Mouse (Mus musculus) forebrain, postnatal 0 days (tissue): ENCODE data around the gene Nfasc. TPM values are rescaled to one million over a fixed set of nuclear protein-coding genes. Genes with fewer than 3 reads are reported as not detected.

Experiments used
- ATAC-seq: fragments of 200-750 bp; cut with Nextera tagmentation; 2 replicates; pipeline ENCODE4 v1.8.0; 2017; ENCODE audit warnings: mild to moderate bottlenecking, moderate library complexity
- DNase-seq: peaks from one replicate; pipeline ENCODE4 v3.0.0-alpha.2; 2015
- H3K27ac ChIP-seq: fragments of 300-500 bp; sonication (generic); 2 replicates; pipeline ENCODE4 v1.5.1; 2014; ENCODE audit warnings: low read depth, mild to moderate bottlenecking, antibody characterized with exemption, low read length, moderate library complexity, mixed read lengths
- H3K27me3 ChIP-seq: fragments of 300-500 bp; sonication (generic); 2 replicates; pipeline ENCODE4 v1.6.1; 2014; ENCODE audit warnings: mild to moderate bottlenecking, low read length, mixed read lengths; ENCODE audit not compliant: insufficient read depth
- H3K36me3 ChIP-seq: fragments of 300-500 bp; sonication (generic); 2 replicates; pipeline ENCODE4 v1.6.1; 2014; ENCODE audit warnings: mild to moderate bottlenecking, moderate library complexity; ENCODE audit not compliant: insufficient read depth
- H3K4me1 ChIP-seq: fragments of 300-500 bp; sonication (generic); 2 replicates; pipeline ENCODE4 v1.6.1; 2014; ENCODE audit warnings: antibody characterized with exemption; ENCODE audit not compliant: insufficient read depth
- H3K4me2 ChIP-seq: fragments of 300-500 bp; sonication (generic); 2 replicates; pipeline ENCODE4 v1.6.1; 2014; ENCODE audit warnings: low read depth, mild to moderate bottlenecking, moderate library complexity
- H3K4me3 ChIP-seq: fragments of 300-500 bp; sonication (generic); 2 replicates; pipeline ENCODE4 v1.5.1; 2014; ENCODE audit warnings: low read depth, low read length, mixed read lengths
- H3K9ac ChIP-seq: fragments of 300-500 bp; sonication (generic); 2 replicates; pipeline ENCODE4 v1.6.1; 2014; ENCODE audit warnings: mild to moderate bottlenecking
- H3K9me3 ChIP-seq: fragments of 300-500 bp; sonication (generic); 2 replicates; pipeline ENCODE4 v1.6.1; 2016; ENCODE audit warnings: low read length
- CTCF ChIP-seq: sonication (generic); IDR thresholded peaks from 2 replicates; pipeline ENCODE4 v1.5.1; 2016; ENCODE audit warnings: antibody characterized with exemption, control low read depth, low read depth
- WGBS: fragments of 180-500 bp; shearing (Covaris S2); extraction: QIAGEN DNeasy Blood & Tissue Kit; methylation state at CpG from one replicate; pipeline ENCODE4 v1.1.7; 2014; 5-methylcytosine and 5-hydroxymethylcytosine counted together
- polyA plus RNA-seq: library from polyadenylated mRNA; unstranded; fragments of >200 nt; fragmentation: Nextera tagmentation; extraction: Ambion mirVana; gene quantifications from 2 replicates; pipeline ENCODE4 v1.2.1, GENCODE M21; 2015
- total RNA-seq: library from RNA; depleted of rRNA; stranded (reverse); fragments of >200 nt; gene quantifications from 2 replicates; pipeline ENCODE4 v1.2.3, GENCODE M21; 2014

The Nfasc gene
- total and polyA plus RNA-seq, 2 experiments from 2014 or later = 32.7 to 55.2 TPM

DNA sequence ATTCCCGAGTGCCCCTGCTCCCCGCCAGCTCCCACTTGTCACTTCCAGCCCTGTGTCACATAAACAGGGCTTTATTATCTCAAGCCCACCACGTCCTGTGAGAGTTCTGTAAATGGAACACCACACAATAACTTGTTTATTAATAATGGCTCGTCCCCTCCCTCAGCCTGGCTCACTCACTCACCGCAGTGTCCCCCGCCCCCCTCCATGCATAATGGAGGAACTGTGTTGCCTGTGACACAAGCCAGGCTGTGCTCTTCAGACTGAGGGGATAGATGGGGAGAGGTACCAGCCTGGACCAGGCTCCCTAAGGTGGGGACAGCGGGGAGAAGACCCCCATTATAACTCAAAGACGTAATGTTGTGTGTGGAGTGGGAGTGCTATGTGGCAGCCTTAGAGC is 34.3 kb downstream of the Nfasc start:
- DNase-seq (no peak), ATAC-seq (peak; percentile 42; the same call in 1 of the 2 replicates)
- Histone ChIP-seq H3K4me1 (peaks cover 9% of the 10 kb centered on the region), H3K9me3 (no peaks in the 10 kb centered on the region), H3K9ac (no peak overlapping the region), H3K36me3 (0 out of 2 replicates have a peak, but pooled peaks cover 3% of the 10 kb centered on the region), H3K27me3 (no peaks in the 10 kb centered on the region), H3K4me3 (no peak overlapping the region), H3K4me2 (no peak overlapping the region), H3K27ac (no peak overlapping the region)
- 49% methylated on average over 8 of the region's 8 CpGs for WGBS
- no peak for TF ChIP-seq CTCF

DNA sequence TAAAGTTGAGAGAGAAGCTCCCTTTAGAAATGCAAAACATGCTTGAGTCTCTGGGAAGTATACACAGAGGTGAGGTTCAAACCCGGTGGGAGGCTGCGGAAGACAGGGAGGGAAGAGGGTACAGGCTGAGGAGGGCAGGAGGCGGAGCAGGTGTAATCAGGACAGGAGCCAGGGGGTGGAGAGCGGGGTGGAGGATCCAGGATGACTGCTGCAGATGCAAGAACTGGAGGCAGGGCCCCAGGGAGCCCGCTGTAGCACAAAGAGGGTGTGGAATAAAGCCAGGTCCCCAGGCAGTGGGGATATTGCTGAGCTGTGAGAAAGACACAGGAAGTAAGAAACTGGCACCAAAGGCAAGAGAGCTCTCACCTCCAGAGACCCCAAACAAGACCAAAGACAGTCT is 38.1 kb downstream of the Nfasc start:
- H3K4me2 ChIP-seq = no peak overlapping the region
- no peak for TF ChIP-seq CTCF
- no peaks in the 10 kb centered on the region for H3K27me3 ChIP-seq
- H3K27ac ChIP-seq = no peak overlapping the region
- 28% methylated on average over 5 of the region's 5 CpGs for WGBS
- no peaks in the 10 kb centered on the region for H3K9me3 ChIP-seq
- peaks cover 4% of the 10 kb centered on the region; the same call in 1 of the 2 replicates for H3K4me1 ChIP-seq
- H3K4me3 ChIP-seq = no peak overlapping the region
- DNase-seq = no peak
- 0 out of 2 replicates have a peak, but pooled peaks cover 3% of the 10 kb centered on the region for H3K36me3 ChIP-seq
- H3K9ac ChIP-seq = no peak overlapping the region
- no peak for ATAC-seq

DNA sequence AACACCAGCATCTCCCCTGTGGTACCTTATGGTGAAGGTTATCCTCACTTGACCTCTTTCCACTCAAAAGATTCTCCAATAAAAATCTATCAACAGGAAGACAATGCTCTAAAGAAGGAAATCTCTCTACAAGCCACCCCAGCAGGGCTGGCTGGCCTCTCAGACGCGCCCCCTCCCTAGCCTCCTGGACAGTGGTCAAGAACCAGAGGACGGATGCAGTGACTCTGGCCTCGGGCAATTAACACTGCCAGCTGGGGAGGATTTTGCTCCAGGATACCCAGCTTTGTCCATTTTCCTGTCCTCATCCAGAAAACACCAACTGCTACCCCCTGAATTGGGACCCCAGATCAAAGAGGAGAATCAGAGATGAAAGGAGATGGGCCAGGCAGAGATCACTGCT is 44.7 kb downstream of the Nfasc start:
- ATAC-seq (no peak), DNase-seq (no peak)
- Histone ChIP-seq H3K4me2 (no peak overlapping the region), H3K27me3 (no peaks in the 10 kb centered on the region), H3K4me3 (no peak overlapping the region), H3K36me3 (no peaks in the 10 kb centered on the region; the same call in 1 of the 2 replicates), H3K4me1 (0 out of 2 replicates have a peak, but pooled peaks cover 8% of the 10 kb centered on the region), H3K9ac (no peak overlapping the region), H3K9me3 (no peaks in the 10 kb centered on the region), H3K27ac (no peak overlapping the region)
- TF ChIP-seq CTCF = no peak
- whole genome bisulfite sequencing = 54% methylated on average over 4 of the region's 4 CpGs

DNA sequence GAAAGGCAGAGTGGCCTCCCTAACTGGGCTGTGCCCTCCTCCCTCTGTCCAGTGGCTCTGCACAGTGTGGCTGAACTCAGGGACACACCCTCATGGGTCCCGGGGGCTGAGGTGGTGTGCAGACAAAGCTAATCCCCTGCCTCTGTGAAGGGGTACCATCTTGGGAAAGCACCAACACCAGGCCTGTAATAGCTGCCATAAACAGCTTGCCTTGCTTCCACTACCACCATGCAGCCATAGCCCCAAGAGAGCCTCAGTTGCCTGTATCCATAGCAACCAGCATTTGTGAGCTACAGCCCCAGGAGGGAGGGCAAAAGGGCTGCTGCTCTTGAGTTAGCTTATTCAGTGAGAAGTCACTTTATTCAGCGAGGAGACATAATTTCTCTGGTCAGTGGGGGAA is 45.4 kb downstream of the Nfasc start:
- H3K4me2 ChIP-seq = no peak overlapping the region
- DNase-seq (no peak), ATAC-seq (peak; percentile 84)
- H3K9ac ChIP-seq = no peak overlapping the region
- no peaks in the 10 kb centered on the region for H3K9me3 ChIP-seq
- no peaks in the 10 kb centered on the region for H3K27me3 ChIP-seq
- no peaks in the 10 kb centered on the region; the same call in 1 of the 2 replicates for H3K36me3 ChIP-seq
- 0 out of 2 replicates have a peak, but pooled peaks cover 8% of the 10 kb centered on the region for H3K4me1 ChIP-seq
- H3K4me3 ChIP-seq = no peak overlapping the region
- WGBS = 16% methylated on average over 2 of the region's 2 CpGs
- peak overlapping the region; percentile 59; the same call in 1 of the 2 replicates for H3K27ac ChIP-seq
- no peak for TF ChIP-seq CTCF

GRCm38 (mm10) chr1:132694007-132694406 is 47.6 kb downstream of the Nfasc start:
- Histone ChIP-seq H3K27me3 (no peaks in the 10 kb centered on the region), H3K9ac (no peak overlapping the region), H3K4me2 (no peak overlapping the region), H3K9me3 (no peaks in the 10 kb centered on the region), H3K27ac (no peak overlapping the region), H3K4me3 (no peak overlapping the region), H3K4me1 (0 out of 2 replicates have a peak, but pooled peaks cover 8% of the 10 kb centered on the region), H3K36me3 (no peaks in the 10 kb centered on the region; the same call in 1 of the 2 replicates)
- DNase-seq (no peak), ATAC-seq (no peak)
- no peak for TF ChIP-seq CTCF
- 61% methylated on average over 9 of the region's 9 CpGs for WGBS

GRCm38 (mm10) chr1:132689181-132689580 is 52.4 kb downstream of the Nfasc start:
- no peaks in the 10 kb centered on the region for H3K4me1 ChIP-seq
- no peak overlapping the region for H3K27ac ChIP-seq
- ATAC-seq (no peak), DNase-seq (no peak)
- WGBS = 46% methylated on average over 3 of the region's 3 CpGs
- no peaks in the 10 kb centered on the region for H3K27me3 ChIP-seq
- TF ChIP-seq CTCF = no peak
- no peak overlapping the region for H3K4me3 ChIP-seq
- no peaks in the 10 kb centered on the region for H3K9me3 ChIP-seq
- H3K9ac ChIP-seq = no peak overlapping the region
- H3K4me2 ChIP-seq = no peak overlapping the region
- peaks cover 3% of the 10 kb centered on the region; the same call in 1 of the 2 replicates for H3K36me3 ChIP-seq

DNA sequence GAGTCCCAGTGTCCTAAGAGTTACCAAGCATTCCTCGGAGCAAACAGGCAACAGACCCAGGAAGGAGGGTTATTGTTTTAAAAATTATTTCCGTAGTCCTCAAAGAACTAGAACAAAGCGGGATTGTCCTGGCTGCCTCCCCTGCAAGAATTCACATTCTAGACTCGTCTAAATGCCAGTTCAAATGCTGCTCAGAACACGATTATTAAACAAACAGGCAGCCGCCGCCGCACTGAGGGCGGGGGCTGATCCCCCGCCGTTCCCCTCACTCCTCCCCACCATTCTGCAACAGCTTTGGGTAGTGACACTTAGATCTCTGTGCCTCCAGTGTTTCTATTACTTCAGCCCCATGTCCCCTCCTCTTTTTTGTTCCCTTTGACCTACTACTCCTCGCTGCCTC is 62.7 kb downstream of the Nfasc start:
- Histone ChIP-seq H3K4me1 (no peaks in the 10 kb centered on the region), H3K36me3 (0 out of 2 replicates have a peak, but pooled peaks cover 6% of the 10 kb centered on the region), H3K4me2 (no peak overlapping the region), H3K4me3 (no peak overlapping the region), H3K27ac (no peak overlapping the region), H3K27me3 (no peaks in the 10 kb centered on the region), H3K9me3 (no peaks in the 10 kb centered on the region), H3K9ac (no peak overlapping the region)
- DNase-seq = no peak
- no peak for TF ChIP-seq CTCF
- peak; percentile 43; the same call in 1 of the 2 replicates for ATAC-seq
- WGBS = 38% methylated on average over 12 of the region's 12 CpGs
